Mouse (Mus musculus) midbrain, embryonic 16.5 days (tissue): ENCODE measurements around the gene Timm13. TPM values are rescaled to one million over a fixed set of nuclear protein-coding genes. Genes with fewer than 3 reads are reported as not detected.

Source experiments
- ATAC-seq: fragments of 200-750 bp; cut with Nextera tagmentation; 2 replicates; pipeline ENCODE4 v1.8.0; 2017; ENCODE audit warnings: moderate TSS enrichment
- H3K27ac ChIP-seq: fragments of 300-500 bp; sonication (generic); 2 replicates; pipeline ENCODE4 v1.5.1; 2014; ENCODE audit warnings: mild to moderate bottlenecking, low read length, mixed read lengths
- H3K27me3 ChIP-seq: fragments of 300-500 bp; sonication (generic); 2 replicates; pipeline ENCODE4 v1.6.1; 2014; ENCODE audit warnings: low read depth, low read length, mixed read lengths; ENCODE audit not compliant: control insufficient read depth, insufficient read depth
- H3K36me3 ChIP-seq: fragments of 300-500 bp; sonication (generic); 2 replicates; pipeline ENCODE4 v1.6.1; 2014; ENCODE audit warnings: mild to moderate bottlenecking, low read length, moderate library complexity, mixed read lengths; ENCODE audit not compliant: control insufficient read depth, insufficient read depth
- H3K4me1 ChIP-seq: fragments of 300-500 bp; sonication (generic); 2 replicates; pipeline ENCODE4 v1.6.1; 2014; ENCODE audit warnings: mild to moderate bottlenecking, low read length, mixed read lengths; ENCODE audit not compliant: control insufficient read depth, insufficient read depth
- H3K4me2 ChIP-seq: fragments of 300-500 bp; sonication (generic); 2 replicates; pipeline ENCODE4 v1.6.1; 2014; ENCODE audit warnings: mild to moderate bottlenecking, low read length, mixed read lengths
- H3K4me3 ChIP-seq: fragments of 300-500 bp; sonication (generic); 2 replicates; pipeline ENCODE4 v1.5.1; 2014; ENCODE audit warnings: low read depth, mild to moderate bottlenecking, low read length, moderate library complexity, mixed read lengths
- H3K9ac ChIP-seq: fragments of 300-500 bp; sonication (generic); 2 replicates; pipeline ENCODE4 v1.6.1; 2014; ENCODE audit warnings: low read depth, low read length, mixed read lengths
- H3K9me3 ChIP-seq: fragments of 300-500 bp; sonication (generic); replicated peaks from 2 replicates; pipeline ENCODE4 v1.6.1; 2014; ENCODE audit warnings: mild to moderate bottlenecking, low read length, mixed read lengths; ENCODE audit not compliant: control insufficient read depth, poor library complexity, severe bottlenecking
- WGBS: fragments of 180-500 bp; shearing (Covaris S2); extraction: QIAGEN DNeasy Blood & Tissue Kit; methylation state at CpG from one replicate; pipeline ENCODE4 v1.1.7; 2014; 5-methylcytosine and 5-hydroxymethylcytosine counted together
- polyA plus RNA-seq: library from polyadenylated mRNA; unstranded; fragments of >200 nt; fragmentation: Nextera tagmentation; extraction: Ambion mirVana; gene quantifications from 2 replicates; pipeline ENCODE4 v1.2.1, GENCODE M21; 2015

Gene Timm13
- polyA plus RNA-seq, 1 experiment from 2014 or later = 316 TPM

- Histone ChIP-seq H3K9me3 (no peaks in the 10 kb centered on the region), H3K27me3 (no peaks in the 10 kb centered on the region), H3K36me3 (peaks cover 42% of the 10 kb centered on the region), H3K27ac (no peak overlapping the region), H3K4me2 (no peak overlapping the region), H3K9ac (no peak overlapping the region), H3K4me3 (no peak overlapping the region), H3K4me1 (no peaks in the 10 kb centered on the region)
- ATAC-seq = no peak
- 84% methylated on average over 16 of the region's 16 CpGs for WGBS
These were observed 36.3 kb downstream of the Timm13 start for GRCm38 (mm10) chr10:80864446-80864845.

- peaks cover 39% of the 10 kb centered on the region for H3K36me3 ChIP-seq
- no peak for ATAC-seq
- 95% methylated on average over 5 of the region's 5 CpGs for WGBS
These were observed 38.5 kb downstream of the Timm13 start for GRCm38 (mm10) chr10:80862305-80862704.

GRCm38 (mm10) chr10:80858350-80858935, 42.3 kb downstream of the Timm13 start:
- H3K4me1 ChIP-seq = peaks cover 31% of the 10 kb centered on the region
- H3K9me3 ChIP-seq = no peaks in the 10 kb centered on the region
- peaks cover 14% of the 10 kb centered on the region; the same call in 1 of the 2 replicates for H3K36me3 ChIP-seq
- H3K4me2 ChIP-seq = no peak overlapping the region
- no peak for ATAC-seq
- H3K9ac ChIP-seq = no peak overlapping the region
- no peak overlapping the region for H3K4me3 ChIP-seq
- WGBS = 88% methylated on average over 7 of the region's 7 CpGs
- H3K27me3 ChIP-seq = no peaks in the 10 kb centered on the region
- no peak overlapping the region for H3K27ac ChIP-seq

More at GRCm38 (mm10) chr10:80862305-80862704, 38.5 kb downstream of the Timm13 start:
- Histone ChIP-seq H3K27me3 (no peaks in the 10 kb centered on the region), H3K4me3 (no peak overlapping the region), H3K4me1 (peaks cover 3% of the 10 kb centered on the region), H3K4me2 (no peak overlapping the region), H3K27ac (no peak overlapping the region), H3K9me3 (no peaks in the 10 kb centered on the region), H3K9ac (no peak overlapping the region)

GRCm38 (mm10) chr10:80857848-80858247, 42.9 kb downstream of the Timm13 start:
- Histone ChIP-seq H3K27ac (no peak overlapping the region), H3K4me3 (no peak overlapping the region), H3K4me1 (peaks cover 32% of the 10 kb centered on the region), H3K9me3 (no peaks in the 10 kb centered on the region), H3K36me3 (peaks cover 9% of the 10 kb centered on the region; the same call in 1 of the 2 replicates), H3K4me2 (peak overlapping the region; percentile 9; the same call in 1 of the 2 replicates), H3K9ac (peak overlapping the region; percentile 50; the same call in 1 of the 2 replicates), H3K27me3 (no peaks in the 10 kb centered on the region)
- ATAC-seq = no peak
- WGBS = 59% methylated on average over 3 of the region's 3 CpGs

- no peak for ATAC-seq
- H3K9ac ChIP-seq = peak overlapping the region; percentile 50; the same call in 1 of the 2 replicates
- H3K27me3 ChIP-seq = no peaks in the 10 kb centered on the region
- H3K9me3 ChIP-seq = no peaks in the 10 kb centered on the region
- H3K4me1 ChIP-seq = peaks cover 32% of the 10 kb centered on the region
- 34% methylated on average over 8 of the region's 8 CpGs for WGBS
- H3K4me2 ChIP-seq = peak overlapping the region; percentile 9; the same call in 1 of the 2 replicates
- H3K27ac ChIP-seq = no peak overlapping the region
- H3K4me3 ChIP-seq = no peak overlapping the region
- peaks cover 4% of the 10 kb centered on the region; the same call in 1 of the 2 replicates for H3K36me3 ChIP-seq
These were observed 43.4 kb downstream of the Timm13 start for GRCm38 (mm10) chr10:80857386-80857785.

GRCm38 (mm10) chr10:80856908-80857307, 43.9 kb downstream of the Timm13 start:
- Histone ChIP-seq H3K27me3 (no peaks in the 10 kb centered on the region), H3K9me3 (no peaks in the 10 kb centered on the region), H3K4me1 (peaks cover 32% of the 10 kb centered on the region), H3K27ac (no peak overlapping the region), H3K36me3 (peaks cover 5% of the 10 kb centered on the region), H3K9ac (peak overlapping the region; percentile 35), H3K4me3 (no peak overlapping the region), H3K4me2 (peak overlapping the region; percentile 91; the same call in 1 of the 2 replicates)
- ATAC-seq = no peak
- 86% methylated on average over 5 of the region's 5 CpGs for WGBS

GRCm38 (mm10) chr10:80856267-80856666, 44.5 kb downstream of the Timm13 start:
- Histone ChIP-seq H3K27ac (no peak overlapping the region), H3K4me1 (peaks cover 32% of the 10 kb centered on the region), H3K4me2 (peak overlapping the region; percentile 91), H3K9me3 (no peaks in the 10 kb centered on the region), H3K36me3 (peaks cover 12% of the 10 kb centered on the region), H3K4me3 (peak overlapping the region; percentile 75; the same call in 1 of the 2 replicates), H3K27me3 (no peaks in the 10 kb centered on the region), H3K9ac (peak overlapping the region; percentile 96)
- 71% methylated on average over 3 of the region's 3 CpGs for WGBS
- ATAC-seq = no peak

- 0 out of 2 replicates have a peak, but pooled peaks have one; percentile 15 for ATAC-seq
- WGBS = 29% methylated on average over 11 of the region's 11 CpGs
- peak overlapping the region; percentile 91 for H3K4me2 ChIP-seq
- H3K36me3 ChIP-seq = peaks cover 12% of the 10 kb centered on the region
- no peaks in the 10 kb centered on the region for H3K9me3 ChIP-seq
- peak overlapping the region; percentile 96 for H3K9ac ChIP-seq
- peak overlapping the region; percentile 75 for H3K4me3 ChIP-seq
- H3K4me1 ChIP-seq = peaks cover 32% of the 10 kb centered on the region
- no peak overlapping the region for H3K27ac ChIP-seq
- no peaks in the 10 kb centered on the region for H3K27me3 ChIP-seq
These were observed 45.1 kb downstream of the Timm13 start for GRCm38 (mm10) chr10:80855749-80856073.

GRCm38 (mm10) chr10:80854913-80855748, 45.6 kb downstream of the Timm13 start, which contains the start of the genes Lsm7 and Sppl2b:
TSS of gene Lsm7 (minus strand) at chr10:80855209.
TSS of gene Sppl2b (plus strand) at chr10:80855275.
- H3K27me3 ChIP-seq = no peaks in the 10 kb centered on the region
- H3K27ac ChIP-seq = peak within 1 kb of the TSS; percentile 84
- peaks cover 12% of the 10 kb centered on the region for H3K36me3 ChIP-seq
- H3K4me2 ChIP-seq = peak within 1 kb of the TSS; percentile 91
- WGBS = under 1% methylated on average over 81 of the region's 81 CpGs
- H3K4me1 ChIP-seq = peaks cover 32% of the 10 kb centered on the region
- peak within 1 kb of the TSS; percentile 96 for H3K9ac ChIP-seq
- no peaks in the 10 kb centered on the region for H3K9me3 ChIP-seq
- peak within 1 kb of the TSS; percentile 75 for H3K4me3 ChIP-seq
- peak; percentile 79 for ATAC-seq
